Mouse (Mus musculus) bone marrow macrophage, adult 2 months (primary cell): ENCODE data around the gene Dynll1.
A peak's percentile ranks its signal among the peaks of the same experiment; 100 is the strongest.

Experiments used
- CTCF ChIP-seq: IDR thresholded peaks from 2 replicates; pipeline ENCODE4 v1.5.1; 2012; ENCODE audit warnings: low read depth, mild to moderate bottlenecking, low read length, moderate library complexity
- POLR2A ChIP-seq: IDR thresholded peaks from 2 replicates; pipeline ENCODE4 v1.6.1; 2012; ENCODE audit warnings: mild to moderate bottlenecking, low read depth, low read length, borderline replicate concordance

- TF ChIP-seq POLR2A (peak; percentile 97), CTCF (no peak)
Observed at GRCm38 (mm10) chr5:115272812-115273548, 27.8 kb downstream of the Dynll1 start, which contains the start of gene Rnf10.
